Mouse (Mus musculus) left cerebral cortex, adult 18-20 months (tissue): Measurements from ENCODE around the gene Eif2ak1. TPM values are rescaled to one million over a fixed set of nuclear protein-coding genes. Genes with fewer than 3 reads are reported as not detected.

Experiments
- DNase-seq, 2 experiments: peaks; one replicate each; pipeline ENCODE4 v3.0.0; 2021 to 2022; ENCODE audit warnings: low spot score in 2 of 2, mixed read lengths in 1 of 2
- total RNA-seq, 2 experiments: library from RNA; stranded (reverse); gene quantifications; 2 replicates each; pipeline ENCODE4 v1.2.3; 2021

Gene Eif2ak1
- total RNA-seq, 2 experiments from 2014 or later = 43.8 to 45.4 TPM

GRCm38 (mm10) chr5:143948361-143948760 is 130.8 kb downstream of the Eif2ak1 start:
- no peak for DNase-seq

GRCm38 (mm10) chr5:143950016-143950415 is 132.4 kb downstream of the Eif2ak1 start:
- no peak for DNase-seq

Other genes starting within 250 kb of the Eif2ak1 start
- gene Cyth3, start 195.3 kb upstream of the Eif2ak1 start, total RNA-seq = 10 to 100 TPM; 31.2 to 34.7 TPM
- gene Usp42, start 85.5 kb upstream of the Eif2ak1 start, total RNA-seq = 10 to 100 TPM; 21.3 to 23.8 TPM
- gene Ankrd61, start 79.9 kb downstream of the Eif2ak1 start, total RNA-seq = not detected
- gene Aimp2, start 92.1 kb downstream of the Eif2ak1 start, total RNA-seq = 10 to 100 TPM; 33.9 to 37.8 TPM
- gene Pms2, start 92.2 kb downstream of the Eif2ak1 start, total RNA-seq = 10 to 100 TPM; 16.6 to 19.0 TPM
- 1 to 10 TPM; 1.5 to 2.0 TPM for gene Gm42421, start 110.4 kb downstream of the Eif2ak1 start, total RNA-seq
- 1 to 10 TPM; 3.7 to 3.9 TPM for gene Rsph10b, start 115.2 kb downstream of the Eif2ak1 start, total RNA-seq
- gene Ccz1, start 197.1 kb downstream of the Eif2ak1 start, total RNA-seq = 10 to 100 TPM; 37.5 to 42.8 TPM
- 1 to 10 TPM in 1 of 2 experiments, under 1 TPM in 1; 0.60 to 1.9 TPM for gene Ocm, start 208.9 kb downstream of the Eif2ak1 start, total RNA-seq